Mouse (Mus musculus) T-helper 1 cell (primary cell): ENCODE measurements around the gene Pphln1.

ENCODE experiments used
- in situ Hi-C: fragments of 300-600 bp; cut with MboI, MseI; formaldehyde crosslinking; loops from one replicate; pipeline ENCODE4 v1.15.1; 2025; ENCODE audit warnings: high pct_unique_total_duplicates

The Pphln1 gene

GRCm38 (mm10) chr15:93538551-93539205 is 140.5 kb downstream of the Pphln1 start:
- in situ Hi-C loops = no loop called here

- in situ Hi-C loops = no loop called here
These were observed 141.3 kb downstream of the Pphln1 start for GRCm38 (mm10) chr15:93539415-93539814.
